Mouse (Mus musculus): ENCODE data around the gene Cfap206.

Gene Cfap206

DNA sequence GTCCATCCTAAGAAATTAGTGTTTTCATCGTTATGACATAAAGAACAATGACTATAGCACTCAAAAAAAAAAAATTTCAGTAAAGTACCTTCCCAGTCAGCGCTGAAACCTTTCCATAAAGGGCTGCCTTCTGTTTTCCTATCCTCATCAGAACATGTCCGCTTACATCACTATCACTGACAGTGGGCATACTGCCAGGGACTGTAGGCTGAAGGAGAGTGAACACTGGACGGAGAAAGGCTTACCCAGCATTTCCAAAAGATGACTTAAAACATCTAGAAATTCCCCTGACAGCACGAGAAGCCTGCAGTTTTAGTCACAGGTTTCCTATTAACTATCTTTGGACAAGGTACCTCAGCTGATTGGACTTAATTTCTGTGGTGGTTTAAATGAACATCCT is 56.3 kb downstream of the Cfap206 start:
- DNase-seq (ENCODE audit: low read depth) = no peak

DNA sequence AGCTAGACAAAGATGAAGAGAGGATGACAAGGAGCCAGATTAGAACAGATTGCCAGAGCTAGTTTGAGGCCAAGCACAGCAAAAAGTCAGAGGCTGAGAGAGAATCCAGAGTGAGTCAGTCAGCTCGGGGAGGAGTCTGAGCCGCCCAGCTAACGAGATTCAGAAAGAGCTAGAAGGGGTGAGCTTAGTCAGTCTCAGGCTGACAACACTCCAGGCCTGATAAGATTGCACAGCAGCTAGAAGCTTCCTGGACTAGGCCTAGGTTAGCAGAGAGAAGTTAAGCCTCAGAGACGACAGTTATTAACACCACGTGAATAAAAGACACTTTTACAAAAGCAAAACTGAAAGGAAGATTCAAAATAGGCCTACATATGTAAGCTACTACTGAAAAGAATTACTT is 62.1 kb downstream of the Cfap206 start:
- no peak for DNase-seq (ENCODE audit: low read depth)

DNA sequence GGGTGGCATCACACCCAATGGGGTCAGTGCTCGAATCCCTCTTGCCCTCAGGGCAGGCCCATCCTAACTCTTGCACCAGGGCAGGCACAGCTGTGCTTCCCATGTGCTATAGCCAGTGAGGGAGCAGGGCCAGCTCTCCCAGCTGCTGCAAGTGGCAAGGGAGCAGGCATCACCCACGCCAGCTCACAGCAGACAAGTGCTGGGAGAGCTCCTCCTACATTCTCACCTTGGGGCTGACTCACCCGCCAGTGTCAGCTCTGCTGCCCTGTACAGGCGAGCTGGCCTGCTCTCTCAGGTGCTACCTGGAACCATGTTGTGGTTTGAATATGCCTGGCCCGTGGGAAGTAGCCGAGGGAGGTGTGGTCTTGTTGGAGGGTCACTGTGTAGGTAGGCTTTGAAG is 68.1 kb downstream of the Cfap206 start:
- DNase-seq (ENCODE audit: low read depth) = no peak

DNA sequence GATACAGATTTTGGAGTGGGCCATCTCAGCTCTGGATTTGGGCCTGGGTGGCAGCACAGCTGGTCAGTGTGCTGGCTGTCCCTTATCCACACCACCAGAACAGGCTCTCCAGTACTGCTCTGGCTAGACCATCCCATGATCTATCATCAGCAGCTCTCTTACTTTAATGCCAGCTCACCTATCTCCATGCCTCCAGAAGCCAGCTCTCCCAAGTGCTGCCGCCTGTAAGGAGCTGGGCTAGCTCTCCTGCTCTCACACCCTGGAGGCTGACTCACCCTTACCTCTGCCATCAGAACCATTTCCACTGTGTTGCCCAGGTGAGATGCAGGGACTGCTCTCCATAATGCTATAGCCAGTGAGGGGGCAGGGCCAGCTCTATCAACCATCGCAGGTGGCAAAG is 68.5 kb downstream of the Cfap206 start:
- no peak for DNase-seq (ENCODE audit: low read depth)

DNA sequence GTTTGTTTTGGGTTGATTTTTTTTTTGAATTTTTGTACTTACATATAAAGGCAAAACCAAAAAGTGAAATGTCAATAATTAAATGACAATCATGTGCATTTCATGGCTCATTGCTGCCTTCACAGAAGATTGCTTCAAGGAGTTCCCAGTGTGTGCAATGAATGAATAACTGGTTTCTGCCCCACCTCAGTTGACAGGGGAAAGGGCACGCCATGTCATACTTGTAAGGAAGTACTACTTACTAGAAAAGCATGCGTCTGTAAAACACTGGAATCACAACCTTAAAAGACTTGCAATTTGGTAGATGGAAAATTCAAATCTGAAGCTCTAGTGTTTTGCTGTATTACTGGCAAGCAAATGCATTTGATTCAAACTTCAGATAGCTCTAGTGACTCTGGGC is 71.0 kb downstream of the Cfap206 start:
- DNase-seq (ENCODE audit: low read depth) = no peak

DNA sequence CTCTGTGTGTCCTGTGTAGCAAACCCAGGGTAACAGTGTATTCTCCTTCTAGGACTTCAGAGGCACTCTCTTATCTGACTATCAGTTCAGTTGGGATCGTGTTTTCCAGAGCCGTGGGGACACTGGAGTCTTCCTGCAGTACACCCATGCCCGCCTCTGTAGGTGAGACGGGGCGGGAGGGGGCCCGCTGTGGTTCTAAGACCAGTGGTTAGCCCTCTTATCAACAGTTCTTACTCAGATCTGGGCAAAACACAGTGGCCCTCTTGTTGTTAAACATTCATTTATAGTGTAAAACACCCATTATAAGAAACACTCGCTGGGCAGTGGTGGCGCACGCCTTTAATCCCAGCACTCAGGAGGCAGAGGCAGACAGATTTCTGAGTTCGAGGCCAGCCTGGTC is 73.9 kb downstream of the Cfap206 start:
- DNase-seq (ENCODE audit: low read depth) = no peak

DNA sequence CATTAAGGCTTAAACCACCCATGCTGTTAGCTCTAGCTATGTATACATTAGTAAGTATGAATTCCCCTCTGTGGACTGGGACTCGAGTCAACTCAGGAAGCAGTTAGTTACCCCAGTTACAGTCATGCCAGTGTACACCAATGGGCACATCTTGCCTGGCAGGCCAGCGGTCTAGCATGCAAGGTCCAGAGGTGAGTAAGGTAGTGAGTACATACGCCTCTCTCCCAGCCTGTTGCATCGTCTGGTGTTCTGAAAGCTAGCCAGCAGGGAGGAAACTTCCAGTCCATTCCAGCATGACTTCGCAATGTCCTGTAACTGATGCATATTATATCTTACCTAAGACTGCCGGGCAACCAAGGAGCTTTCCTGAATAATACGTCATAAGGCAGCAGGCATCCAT is 76.8 kb downstream of the Cfap206 start:
- DNase-seq (ENCODE audit: low read depth) = no peak

DNA sequence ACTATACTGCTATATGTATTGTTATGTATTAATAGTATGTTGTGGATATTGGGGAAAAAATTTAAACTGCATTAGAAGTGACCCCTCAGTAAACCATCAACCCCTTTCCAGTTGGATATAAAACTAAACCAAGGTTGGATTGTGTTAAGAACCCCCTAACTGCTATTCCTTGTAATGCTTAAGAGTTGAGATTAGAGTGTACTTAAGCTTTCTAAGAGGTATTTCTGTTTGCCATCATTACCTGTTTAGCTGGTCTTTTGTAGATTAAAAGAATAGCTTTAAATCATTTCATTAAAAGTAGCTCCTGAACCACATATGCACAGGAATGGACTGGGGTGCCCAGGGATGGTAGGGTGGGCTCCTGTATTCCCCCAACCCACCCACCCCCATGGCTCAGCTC is 85.2 kb downstream of the Cfap206 start:
- DNase-seq (ENCODE audit: low read depth) = no peak

DNA sequence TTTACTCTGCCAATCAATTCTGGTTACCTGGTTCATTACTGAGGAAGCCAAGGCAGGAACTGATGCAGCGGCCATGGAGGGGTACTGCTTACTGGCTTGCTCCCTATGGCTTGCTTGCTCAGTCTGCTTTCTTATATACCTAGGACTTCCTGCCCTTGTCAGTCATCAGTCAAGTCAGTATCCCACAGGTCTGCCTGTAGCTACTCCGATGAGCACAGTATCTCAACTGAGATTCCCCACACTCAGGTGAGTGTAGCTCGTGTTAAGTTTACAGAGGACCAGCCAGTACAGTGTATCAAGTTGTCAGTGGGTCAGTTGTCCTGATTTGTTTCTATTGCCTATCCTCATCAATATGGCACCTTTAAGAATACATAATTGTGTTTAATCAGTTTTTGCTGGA is 89.3 kb downstream of the Cfap206 start:
- DNase-seq (ENCODE audit: low read depth) = no peak

DNA sequence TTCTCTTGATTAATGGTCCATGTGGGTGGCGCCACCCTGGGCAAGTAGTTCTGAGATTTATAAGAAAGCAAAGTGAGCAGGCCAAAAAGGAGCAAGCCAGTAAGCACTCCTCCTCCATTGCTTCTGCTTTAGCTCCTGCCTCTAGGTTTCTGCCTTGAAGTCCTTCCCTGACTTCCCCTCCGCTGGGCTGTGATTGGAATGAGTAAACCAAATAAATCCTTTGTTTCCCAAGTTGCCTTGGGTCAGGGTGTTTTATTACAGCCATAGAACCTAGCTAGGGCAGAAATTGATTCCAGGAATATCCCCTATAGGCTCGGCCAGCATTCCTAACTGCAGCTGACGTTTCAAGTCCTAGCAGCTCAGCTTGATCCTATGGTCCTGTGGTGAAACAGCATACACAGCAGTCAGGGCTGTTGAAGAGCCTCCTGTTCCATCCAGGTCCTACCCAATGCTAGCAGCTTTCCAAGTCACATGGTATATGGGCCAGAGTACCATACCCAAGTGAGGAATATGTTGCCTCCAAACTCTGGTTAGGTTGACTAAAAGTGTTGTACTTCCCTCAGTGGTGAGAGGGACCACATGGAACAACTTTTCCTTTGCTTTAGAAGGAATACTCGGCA is 90.2 kb downstream of the Cfap206 start:
- no peak for DNase-seq (ENCODE audit: low read depth)

Data from c-Kit-positive CD71-positive TER-119-negative erythroid progenitor cells, embryonic 14.5 days (primary cell).